Mouse (Mus musculus) spleen, adult 18-20 months (tissue): ENCODE measurements at regions not wholly inside any gene's neighbourhood (a gene's known extent, or its start where the extent isn't known, plus 50 kb on each side); places are given as distances from the start of the nearest gene placed in this dataset.

Source experiments
- DNase-seq, 2 experiments: peaks; one replicate each; pipeline ENCODE4 v3.0.0; 2022; ENCODE audit warnings: mixed read lengths in 2 of 2

- DNase-seq, result no peak
Measured at GRCm38 (mm10) chr16:86768355-86768754, 585.6 kb upstream of the N6amt1 start.

GRCm38 (mm10) chr16:86765974-86766373 lies 588.0 kb upstream of the N6amt1 start:
- DNase-seq, result no peak

- no peak for DNase-seq
Measured at GRCm38 (mm10) chr16:86741236-86741635, 612.7 kb upstream of the N6amt1 start.

GRCm38 (mm10) chr16:86718982-86719771 lies 634.8 kb upstream of the N6amt1 start:
- no peak for DNase-seq

GRCm38 (mm10) chr16:86718353-86718752 lies 635.6 kb upstream of the N6amt1 start:
- DNase-seq, result no peak

- no peak for DNase-seq
Measured at GRCm38 (mm10) chr16:86701700-86702099, 652.3 kb upstream of the N6amt1 start.

- no peak for DNase-seq
Measured at GRCm38 (mm10) chr16:86694497-86694896, 659.5 kb upstream of the N6amt1 start.

GRCm38 (mm10) chr16:86659154-86659553 lies 694.8 kb upstream of the N6amt1 start:
- no peak for DNase-seq

- DNase-seq, result no peak
Measured at GRCm38 (mm10) chr16:86647316-86647715, 706.7 kb upstream of the N6amt1 start.

- DNase-seq, result no peak
Measured at GRCm38 (mm10) chr16:86646753-86647152, 707.2 kb upstream of the N6amt1 start.

GRCm38 (mm10) chr16:86645436-86645835 lies 708.5 kb upstream of the N6amt1 start:
- no peak for DNase-seq

GRCm38 (mm10) chr16:86644912-86645312 lies 709.1 kb upstream of the N6amt1 start:
- no peak for DNase-seq

- no peak for DNase-seq
Measured at GRCm38 (mm10) chr16:86604166-86604565, 702.5 kb upstream of the Adamts5 start.

GRCm38 (mm10) chr16:86594992-86595391 lies 693.4 kb upstream of the Adamts5 start:
- no peak for DNase-seq

GRCm38 (mm10) chr16:86586044-86586443 lies 684.4 kb upstream of the Adamts5 start:
- no peak for DNase-seq

- DNase-seq, result no peak
Measured at GRCm38 (mm10) chr16:86578281-86578680, 676.7 kb upstream of the Adamts5 start.

GRCm38 (mm10) chr16:86547465-86548043 lies 645.9 kb upstream of the Adamts5 start:
- DNase-seq, result no peak

- DNase-seq, result no peak
Measured at GRCm38 (mm10) chr16:86546905-86547304, 645.3 kb upstream of the Adamts5 start.

GRCm38 (mm10) chr16:86544121-86544520 lies 642.5 kb upstream of the Adamts5 start:
- DNase-seq, result no peak

GRCm38 (mm10) chr16:86536479-86536878 lies 634.9 kb upstream of the Adamts5 start:
- no peak for DNase-seq

- DNase-seq, result no peak
Measured at GRCm38 (mm10) chr16:86524135-86524534, 622.5 kb upstream of the Adamts5 start.

GRCm38 (mm10) chr16:86516935-86517334 lies 615.3 kb upstream of the Adamts5 start:
- DNase-seq, result no peak

- DNase-seq, result no peak
Measured at GRCm38 (mm10) chr16:86516144-86516543, 614.5 kb upstream of the Adamts5 start.
